Mouse (Mus musculus): ENCODE measurements around the gene Necab2. TPM values are rescaled to one million over a fixed set of nuclear protein-coding genes. Genes with fewer than 3 reads are reported as not detected.
A peak's percentile ranks its signal among the peaks of the same experiment; 100 is the strongest.

The Necab2 gene
- total and polyA plus RNA-seq, 2 experiments from 2014 or later, result 61.5 to 70.9 TPM

DNA sequence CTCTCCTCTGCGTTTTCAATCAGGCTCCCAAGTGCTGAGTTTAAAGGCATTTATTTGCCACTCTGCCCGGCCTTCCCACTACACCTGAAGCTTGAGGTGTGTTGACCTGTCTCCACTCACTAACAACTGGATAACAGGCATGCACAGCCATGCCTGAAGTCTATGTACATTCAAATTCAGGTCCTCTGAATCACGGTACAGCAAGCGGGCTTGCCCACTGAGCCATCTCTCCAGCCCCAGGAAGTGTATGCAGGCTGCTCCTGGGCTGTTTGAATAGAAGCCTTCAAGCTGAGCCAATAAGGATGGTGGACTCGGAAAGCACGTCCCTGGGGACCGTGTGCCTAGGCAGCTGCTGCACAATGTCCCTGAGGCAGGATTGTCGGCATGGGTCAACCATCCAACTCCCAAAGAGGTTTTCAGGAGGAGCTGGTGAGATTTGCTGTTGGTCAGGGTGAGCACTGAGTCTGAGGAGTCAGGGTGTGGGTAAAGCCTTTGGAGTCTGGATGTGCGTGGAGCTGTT, 24.9 kb upstream of the Necab2 start:
- no peak overlapping the region for H3K4me3 ChIP-seq (ENCODE audit: low read length)
- no peak overlapping the region for H3K9ac ChIP-seq (replicated peaks; ENCODE audit: low read length)
- ATAC-seq (no peak), DNase-seq (ENCODE audit: low spot score) (no peak)
- 0 out of 2 replicates have a peak, but pooled peaks cover 3% of the 10 kb centered on the region for H3K4me1 ChIP-seq (ENCODE audit: insufficient read depth, low read length)
- H3K27ac ChIP-seq, result no peak overlapping the region
- H3K9me3 ChIP-seq (ENCODE audit: low read length), result no peaks in the 10 kb centered on the region
- no peak overlapping the region for H3K4me2 ChIP-seq (ENCODE audit: low read depth, low read length)
- H3K27me3 ChIP-seq (ENCODE audit: insufficient read depth, low read length), result no peaks in the 10 kb centered on the region
- no peaks in the 10 kb centered on the region for H3K36me3 ChIP-seq (ENCODE audit: insufficient read depth, low read length)
- TF ChIP-seq CTCF (IDR thresholded peaks at IDR 0.05; ENCODE audit: low read depth), result no peak
- 47% methylated on average over 9 of the region's 9 CpGs for WGBS

DNA sequence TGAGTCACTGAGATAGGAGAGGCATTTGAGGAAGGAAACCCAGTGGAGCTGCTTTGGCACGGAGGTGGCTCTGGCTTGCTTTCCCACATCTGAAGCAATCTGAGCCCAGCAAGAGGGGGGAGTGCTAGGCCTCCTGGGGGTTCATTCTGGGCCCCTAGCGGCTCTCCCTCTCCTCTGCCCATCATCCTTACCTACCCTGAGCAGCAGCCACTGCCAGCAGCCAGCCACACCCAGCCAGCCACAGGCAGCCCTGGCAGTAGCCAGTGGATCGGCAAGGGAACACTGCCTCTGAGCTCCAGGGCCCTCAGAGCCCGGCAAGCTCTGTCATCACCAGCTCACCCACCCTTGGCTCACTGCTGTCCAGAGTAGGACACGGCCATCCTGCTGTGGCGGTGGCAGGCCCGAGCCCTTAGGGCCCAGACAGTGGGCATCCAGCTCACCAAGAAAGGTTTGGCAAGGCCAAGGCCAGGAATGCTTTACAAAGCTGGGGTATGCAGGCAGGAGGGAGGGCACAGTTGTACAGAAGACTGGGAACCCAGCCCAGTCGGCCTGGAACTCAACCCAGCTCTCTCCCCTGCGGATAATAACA, 24.3 kb upstream of the Necab2 start:
- ATAC-seq, result no peak; the same call in 1 of the 2 replicates
- H3K4me2 ChIP-seq (ENCODE audit: low read depth, low read length), result no peak overlapping the region
- no peak overlapping the region; the same call in 1 of the 2 replicates for H3K27ac ChIP-seq
- no peak for DNase-seq (ENCODE audit: low spot score)
- H3K9ac ChIP-seq (replicated peaks; ENCODE audit: low read length), result no peak overlapping the region
- H3K4me1 ChIP-seq (ENCODE audit: insufficient read depth, low read length), result 0 out of 2 replicates have a peak, but pooled peaks cover 3% of the 10 kb centered on the region
- H3K36me3 ChIP-seq (ENCODE audit: insufficient read depth, low read length), result no peaks in the 10 kb centered on the region
- no peaks in the 10 kb centered on the region for H3K9me3 ChIP-seq (ENCODE audit: low read length)
- 34% methylated on average over 9 of the region's 9 CpGs for WGBS
- no peak overlapping the region for H3K4me3 ChIP-seq (ENCODE audit: low read length)
- TF ChIP-seq CTCF (IDR thresholded peaks at IDR 0.05; ENCODE audit: low read depth), result no peak
- H3K27me3 ChIP-seq (ENCODE audit: insufficient read depth, low read length), result no peaks in the 10 kb centered on the region

DNA sequence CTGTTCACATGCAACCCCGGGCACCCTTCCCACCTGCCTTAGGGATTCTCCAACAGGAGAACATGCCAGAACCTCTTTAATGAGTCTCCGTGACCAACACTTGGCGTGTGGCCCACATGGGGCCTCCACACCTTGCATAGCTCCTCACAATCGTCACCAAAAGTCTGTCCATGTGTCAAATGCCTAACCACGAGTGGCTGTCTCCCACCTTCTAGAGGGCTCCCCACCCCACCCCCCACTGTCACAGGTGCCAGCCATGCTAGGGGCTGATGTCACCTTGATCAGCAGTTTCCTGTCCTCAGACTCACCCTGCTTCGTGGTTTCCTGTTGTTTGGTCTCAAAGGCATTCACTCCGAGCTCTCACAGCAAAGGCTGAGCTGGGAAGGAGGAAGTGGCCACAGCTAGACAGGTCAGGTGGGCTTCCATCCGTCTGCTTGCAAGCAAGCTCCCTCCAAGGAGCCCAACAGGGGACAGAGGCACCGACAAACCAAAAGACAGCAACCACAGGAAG, 22.8 kb upstream of the Necab2 start:
- Histone ChIP-seq H3K27ac (no peak overlapping the region), H3K36me3 (ENCODE audit: insufficient read depth, low read length) (no peaks in the 10 kb centered on the region), H3K27me3 (ENCODE audit: insufficient read depth, low read length) (no peaks in the 10 kb centered on the region), H3K9ac (replicated peaks; ENCODE audit: low read length) (no peak overlapping the region), H3K4me1 (ENCODE audit: insufficient read depth, low read length) (peaks cover 6% of the 10 kb centered on the region; the same call in 1 of the 2 replicates), H3K4me3 (ENCODE audit: low read length) (no peak overlapping the region), H3K4me2 (ENCODE audit: low read depth, low read length) (no peak overlapping the region), H3K9me3 (ENCODE audit: low read length) (no peaks in the 10 kb centered on the region)
- no peak for TF ChIP-seq CTCF (IDR thresholded peaks at IDR 0.05; ENCODE audit: low read depth)
- no peak for ATAC-seq
- 67% methylated on average over 9 of the region's 9 CpGs for WGBS
- DNase-seq (ENCODE audit: low spot score), result no peak

DNA sequence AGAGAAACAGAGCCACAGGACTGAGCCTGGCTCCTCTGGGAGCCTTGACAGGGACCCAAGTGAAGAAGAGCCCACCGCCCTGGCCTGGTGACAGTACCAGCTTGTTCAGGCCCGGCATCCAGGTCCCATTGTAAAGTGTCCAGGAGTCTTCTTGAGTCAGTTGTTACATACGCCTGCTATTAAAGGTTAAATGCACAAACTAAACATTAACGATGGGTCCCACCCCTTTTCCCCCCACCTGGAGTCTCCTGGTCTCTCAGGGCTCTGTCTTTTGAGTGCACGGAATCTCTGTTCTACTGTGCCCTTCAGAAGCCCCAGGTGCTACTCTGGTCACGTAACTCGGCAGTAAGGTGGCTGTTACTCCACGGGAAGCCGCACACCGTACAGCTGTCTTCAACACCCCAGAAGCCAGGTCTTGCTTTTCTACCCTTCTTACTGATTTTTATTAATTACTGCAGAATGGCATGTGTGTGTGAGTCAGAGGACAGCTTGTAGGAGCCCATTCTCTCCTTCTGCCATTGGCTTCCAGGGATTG, 22.3 kb upstream of the Necab2 start:
- WGBS, result 87% methylated on average over 10 of the region's 10 CpGs
- no peaks in the 10 kb centered on the region for H3K27me3 ChIP-seq (ENCODE audit: insufficient read depth, low read length)
- no peaks in the 10 kb centered on the region for H3K9me3 ChIP-seq (ENCODE audit: low read length)
- DNase-seq (ENCODE audit: low spot score), result no peak
- H3K4me3 ChIP-seq (ENCODE audit: low read length), result no peak overlapping the region
- H3K4me1 ChIP-seq (ENCODE audit: insufficient read depth, low read length), result peaks cover 6% of the 10 kb centered on the region; the same call in 1 of the 2 replicates
- no peak for TF ChIP-seq CTCF (IDR thresholded peaks at IDR 0.05; ENCODE audit: low read depth)
- ATAC-seq, result no peak
- peak overlapping the region; percentile 26; the same call in 1 of the 2 replicates for H3K27ac ChIP-seq
- H3K4me2 ChIP-seq (ENCODE audit: low read depth, low read length), result no peak overlapping the region
- no peaks in the 10 kb centered on the region for H3K36me3 ChIP-seq (ENCODE audit: insufficient read depth, low read length)
- no peak overlapping the region for H3K9ac ChIP-seq (replicated peaks; ENCODE audit: low read length)

DNA sequence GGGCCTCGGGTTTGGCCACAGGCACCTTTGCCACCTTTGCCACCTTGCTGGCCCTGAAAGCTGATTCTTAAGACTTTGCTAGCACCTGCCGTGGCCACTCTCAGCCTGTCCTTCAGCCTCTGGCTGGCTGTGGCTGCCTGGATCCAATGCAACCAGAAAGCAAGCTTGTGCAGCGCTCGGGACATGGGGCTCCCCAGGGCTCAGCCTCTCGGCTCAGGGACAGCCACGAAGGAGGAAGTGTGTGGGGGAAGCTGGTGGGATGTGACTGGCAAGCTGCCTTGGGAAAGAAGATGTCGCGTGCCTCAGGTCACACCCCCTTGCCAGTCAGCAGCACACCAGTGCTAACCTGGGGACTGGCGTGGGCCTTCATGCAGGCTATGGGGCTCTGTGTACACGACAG, 21.8 kb upstream of the Necab2 start:
- no peak for ATAC-seq
- peak overlapping the region; percentile 26; the same call in 1 of the 2 replicates for H3K27ac ChIP-seq
- H3K4me1 ChIP-seq (ENCODE audit: insufficient read depth, low read length), result peaks cover 6% of the 10 kb centered on the region; the same call in 1 of the 2 replicates
- H3K4me2 ChIP-seq (ENCODE audit: low read depth, low read length), result no peak overlapping the region
- no peak for DNase-seq (ENCODE audit: low spot score)
- no peaks in the 10 kb centered on the region for H3K9me3 ChIP-seq (ENCODE audit: low read length)
- WGBS, result 75% methylated on average over 10 of the region's 10 CpGs
- H3K27me3 ChIP-seq (ENCODE audit: insufficient read depth, low read length), result no peaks in the 10 kb centered on the region
- no peak overlapping the region for H3K4me3 ChIP-seq (ENCODE audit: low read length)
- no peak overlapping the region for H3K9ac ChIP-seq (replicated peaks; ENCODE audit: low read length)
- no peak for TF ChIP-seq CTCF (IDR thresholded peaks at IDR 0.05; ENCODE audit: low read depth)
- H3K36me3 ChIP-seq (ENCODE audit: insufficient read depth, low read length), result no peaks in the 10 kb centered on the region

DNA sequence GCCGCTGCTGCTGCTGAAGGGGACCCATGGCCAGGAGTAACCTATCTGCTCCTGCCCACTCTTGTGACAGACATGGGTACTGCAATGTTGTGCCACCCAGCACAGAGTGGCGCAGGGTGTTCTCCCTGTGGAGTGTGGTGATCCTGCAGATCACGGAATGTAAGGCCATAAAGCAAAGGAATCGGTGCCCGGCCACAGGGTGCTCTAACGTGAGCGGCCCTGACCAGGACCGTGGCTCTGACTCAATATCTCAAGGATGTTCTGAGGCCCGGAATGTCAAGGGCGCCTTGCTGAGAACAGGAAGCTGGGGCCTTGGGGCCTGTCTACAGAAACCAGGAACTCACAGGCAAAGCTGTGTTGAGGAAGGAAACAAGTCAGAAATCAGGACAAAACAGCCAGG, 21.0 kb upstream of the Necab2 start:
- Histone ChIP-seq H3K27me3 (ENCODE audit: insufficient read depth, low read length) (no peaks in the 10 kb centered on the region), H3K9ac (replicated peaks; ENCODE audit: low read length) (no peak overlapping the region), H3K27ac (no peak overlapping the region; the same call in 1 of the 2 replicates), H3K4me2 (ENCODE audit: low read depth, low read length) (no peak overlapping the region), H3K9me3 (ENCODE audit: low read length) (no peaks in the 10 kb centered on the region), H3K4me1 (ENCODE audit: insufficient read depth, low read length) (peaks cover 6% of the 10 kb centered on the region; the same call in 1 of the 2 replicates), H3K36me3 (ENCODE audit: insufficient read depth, low read length) (no peaks in the 10 kb centered on the region), H3K4me3 (ENCODE audit: low read length) (no peak overlapping the region)
- ATAC-seq (no peak), DNase-seq (ENCODE audit: low spot score) (no peak)
- whole genome bisulfite sequencing, result 89% methylated on average over 10 of the region's 10 CpGs
- peak; percentile 19; the same call in 1 of the 2 replicates for TF ChIP-seq CTCF (IDR thresholded peaks at IDR 0.05; ENCODE audit: low read depth)

All from hindbrain, postnatal 0 days (tissue).